Mouse (Mus musculus) induced T-regulatory cell, adult 2 months (primary cell): ENCODE data around the gene Ccl17.

Source experiments
- DNase-seq: peaks from one replicate; pipeline ENCODE4 v3.0.0-alpha.2; 2012; ENCODE audit warnings: low read depth

Gene Ccl17

GRCm38 (mm10) chr8:94810153-94810552 lies at the start of gene Ccl17:
Ccl17 (plus strand) TSS chr8:94810453.
- DNase-seq = no peak

- no peak for DNase-seq
Measured at GRCm38 (mm10) chr8:94767035-94767434, 43.2 kb upstream of the Ccl17 start.

GRCm38 (mm10) chr8:94770945-94771344 lies 39.3 kb upstream of the Ccl17 start:
- DNase-seq = no peak

GRCm38 (mm10) chr8:94771941-94772670 lies 38.1 kb upstream of the Ccl17 start, which contains the start of gene Cx3cl1:
Cx3cl1 (plus strand) TSS chr8:94772009.
- no peak for DNase-seq

- no peak for DNase-seq
Measured at GRCm38 (mm10) chr8:94773048-94773447, 37.2 kb upstream of the Ccl17 start.

GRCm38 (mm10) chr8:94773700-94774171 lies 36.5 kb upstream of the Ccl17 start:
- DNase-seq = no peak

- no peak for DNase-seq
Measured at GRCm38 (mm10) chr8:94774601-94775000, 35.7 kb upstream of the Ccl17 start.

GRCm38 (mm10) chr8:94776346-94776745 lies 33.9 kb upstream of the Ccl17 start:
- no peak for DNase-seq

GRCm38 (mm10) chr8:94778036-94778435 lies 32.2 kb upstream of the Ccl17 start:
- no peak for DNase-seq

- DNase-seq = no peak
Measured at GRCm38 (mm10) chr8:94778473-94778872, 31.8 kb upstream of the Ccl17 start.

- peak; percentile 56 for DNase-seq
Measured at GRCm38 (mm10) chr8:94778895-94779533, 31.2 kb upstream of the Ccl17 start.

GRCm38 (mm10) chr8:94779534-94780294 lies 30.5 kb upstream of the Ccl17 start:
- DNase-seq = peak; percentile 15

- no peak for DNase-seq
Measured at GRCm38 (mm10) chr8:94780491-94781154, 29.6 kb upstream of the Ccl17 start.

- no peak for DNase-seq
Measured at GRCm38 (mm10) chr8:94781155-94781837, 29.0 kb upstream of the Ccl17 start.

- no peak for DNase-seq
Measured at GRCm38 (mm10) chr8:94781838-94782235, 28.4 kb upstream of the Ccl17 start.

- DNase-seq = no peak
Measured at GRCm38 (mm10) chr8:94783890-94784289, 26.4 kb upstream of the Ccl17 start.

- DNase-seq = peak; percentile 67
Measured at GRCm38 (mm10) chr8:94785247-94785985, 24.8 kb upstream of the Ccl17 start.

GRCm38 (mm10) chr8:94785995-94786595 lies 24.2 kb upstream of the Ccl17 start:
- DNase-seq = no peak

- no peak for DNase-seq
Measured at GRCm38 (mm10) chr8:94787524-94788501, 22.4 kb upstream of the Ccl17 start.
